Mouse (Mus musculus) intestine, embryonic 16.5 days (tissue): Measurements from ENCODE around the gene Laptm4a. TPM values are rescaled to one million over a fixed set of nuclear protein-coding genes. Genes with fewer than 3 reads are reported as not detected.
A peak's percentile ranks its signal among the peaks of the same experiment; 100 is the strongest.

Experiments used
- ATAC-seq: fragments of 200-750 bp; cut with Nextera tagmentation; 2 replicates; pipeline ENCODE4 v1.8.0; 2017; ENCODE audit warnings: moderate TSS enrichment, moderate library complexity
- H3K27ac ChIP-seq: fragments of 300-500 bp; sonication (generic); 2 replicates; pipeline ENCODE4 v1.5.1; 2014; ENCODE audit warnings: mild to moderate bottlenecking, low read length
- H3K27me3 ChIP-seq: fragments of 300-500 bp; sonication (generic); replicated peaks from 2 replicates; pipeline ENCODE4 v1.6.1; 2014; ENCODE audit warnings: low read length, control low read depth, mixed read lengths; ENCODE audit not compliant: control insufficient read depth, insufficient read depth
- H3K36me3 ChIP-seq: fragments of 300-500 bp; sonication (generic); 2 replicates; pipeline ENCODE4 v1.6.1; 2014; ENCODE audit warnings: low read length, control low read depth; ENCODE audit not compliant: control insufficient read depth, insufficient read depth
- H3K4me1 ChIP-seq: fragments of 300-500 bp; sonication (generic); 2 replicates; pipeline ENCODE4 v1.6.1; 2014; ENCODE audit warnings: low read length, control low read depth, mixed read lengths; ENCODE audit not compliant: control insufficient read depth, insufficient read depth
- H3K4me2 ChIP-seq: fragments of 300-500 bp; sonication (generic); 2 replicates; pipeline ENCODE4 v1.6.1; 2014; ENCODE audit warnings: low read depth, low read length, control low read depth
- H3K4me3 ChIP-seq: fragments of 300-500 bp; sonication (generic); 2 replicates; pipeline ENCODE4 v1.5.1; 2014; ENCODE audit warnings: mild to moderate bottlenecking, low read length
- H3K9ac ChIP-seq: fragments of 300-500 bp; sonication (generic); 2 replicates; pipeline ENCODE4 v1.6.1; 2014; ENCODE audit warnings: low read depth, low read length
- H3K9me3 ChIP-seq: fragments of 300-500 bp; sonication (generic); 2 replicates; pipeline ENCODE4 v1.6.1; 2016; ENCODE audit warnings: low read length, control low read depth; ENCODE audit not compliant: control insufficient read depth
- WGBS: fragments of 180-500 bp; shearing (Covaris S2); extraction: QIAGEN DNeasy Blood & Tissue Kit; methylation state at CpG from one replicate; pipeline ENCODE4 v1.1.7; 2014; 5-methylcytosine and 5-hydroxymethylcytosine counted together
- polyA plus RNA-seq: library from polyadenylated mRNA; unstranded; fragments of >200 nt; fragmentation: Nextera tagmentation; extraction: Ambion mirVana; gene quantifications from 2 replicates; pipeline ENCODE4 v1.2.1, GENCODE M21; 2015

Laptm4a gene
- polyA plus RNA-seq, 1 experiment from 2014 or later, result 257 TPM

DNA sequence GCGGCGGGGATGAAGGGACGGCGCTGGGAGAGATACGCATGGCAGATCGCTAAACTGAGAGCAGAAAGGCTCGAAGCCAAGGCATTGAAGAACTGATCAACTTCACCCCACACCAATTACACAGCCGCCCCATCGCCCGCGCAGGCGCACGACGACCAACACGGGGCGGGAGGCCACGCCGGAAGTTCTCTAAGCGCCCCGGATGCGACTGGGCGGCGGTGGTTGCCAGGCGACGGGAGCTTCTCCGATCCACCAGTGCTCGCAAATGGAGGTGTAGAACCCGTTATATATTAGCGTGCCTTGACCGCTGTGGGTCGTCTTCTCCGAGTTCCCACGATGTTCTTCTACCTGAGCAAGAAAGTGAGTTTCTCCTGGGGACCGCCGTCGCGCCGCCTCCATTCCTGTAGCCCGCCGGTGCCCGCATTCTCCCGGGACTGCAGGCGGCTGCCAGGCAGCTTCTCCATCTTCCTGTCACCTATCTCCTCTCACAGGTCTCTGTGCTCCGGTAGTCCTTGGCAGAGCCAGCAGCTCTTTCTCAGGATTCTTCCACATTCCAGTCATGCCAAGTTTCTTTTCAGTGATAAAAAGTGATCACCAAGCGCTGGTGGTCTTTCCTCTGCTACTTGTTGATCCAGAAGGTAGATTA lies 52.5 kb downstream of the Laptm4a start, which contains the start of gene Wdr35:
Gene Wdr35, plus strand, starts transcription at position 73 of the 646 bp plus-strand sequence.
- peak; percentile 95 for ATAC-seq
- 0 out of 2 replicates have a peak, but pooled peaks cover 9% of the 10 kb centered on the region for H3K4me1 ChIP-seq
- H3K4me3 ChIP-seq, result peak within 1 kb of the TSS; percentile 72
- no peaks in the 10 kb centered on the region for H3K27me3 ChIP-seq
- H3K9ac ChIP-seq, result peak within 1 kb of the TSS; percentile 71
- H3K9me3 ChIP-seq, result peaks cover 3% of the 10 kb centered on the region; the same call in 1 of the 2 replicates
- WGBS, result under 1% methylated on average over 45 of the region's 45 CpGs
- peak within 1 kb of the TSS; percentile 39 for H3K27ac ChIP-seq
- no peaks in the 10 kb centered on the region for H3K36me3 ChIP-seq
- peak within 1 kb of the TSS; percentile 97 for H3K4me2 ChIP-seq

DNA sequence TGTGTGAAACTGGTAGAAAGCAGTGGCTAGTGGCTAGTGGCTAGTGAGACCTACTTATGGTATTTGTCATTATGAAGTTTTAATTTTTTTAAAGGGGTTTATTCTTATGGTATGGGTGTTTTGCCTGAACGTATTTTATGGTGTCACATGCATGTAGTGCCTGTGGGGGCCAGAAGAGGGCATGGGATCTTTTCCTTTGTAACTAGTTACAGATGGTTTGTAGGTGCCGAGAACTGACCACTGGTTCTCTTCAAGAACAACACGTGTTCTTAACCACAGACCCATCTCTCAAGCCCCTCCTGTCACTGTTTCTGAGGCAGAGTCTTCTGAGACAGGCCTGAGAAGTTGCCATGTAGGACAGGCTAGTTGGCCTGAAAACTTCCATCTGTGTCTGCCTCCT lies 53.6 kb downstream of the Laptm4a start:
- Histone ChIP-seq H3K36me3 (no peaks in the 10 kb centered on the region), H3K4me3 (no peak overlapping the region), H3K9ac (no peak overlapping the region), H3K27ac (no peak overlapping the region), H3K4me2 (no peak overlapping the region), H3K9me3 (peaks cover 3% of the 10 kb centered on the region; the same call in 1 of the 2 replicates), H3K27me3 (no peaks in the 10 kb centered on the region), H3K4me1 (0 out of 2 replicates have a peak, but pooled peaks cover 9% of the 10 kb centered on the region)
- 89% methylated on average over 3 of the region's 3 CpGs for WGBS
- ATAC-seq, result no peak

Other genes with a start within 250 kb of the Laptm4a start
- 31.9 and 34.3 TPM in 2 replicates for gene Pum2, start 247.5 kb upstream of the Laptm4a start, polyA plus RNA-seq
- gene Sdc1, start 150.3 kb upstream of the Laptm4a start, polyA plus RNA-seq, result 102 and 109 TPM in 2 replicates
- gene Matn3, start 26.3 kb downstream of the Laptm4a start, polyA plus RNA-seq, result 0.04 and 0.07 TPM in 2 replicates
- 7.8 and 8.2 TPM in 2 replicates for gene Wdr35, start 52.2 kb downstream of the Laptm4a start, polyA plus RNA-seq
- gene Ttc32, start 108.3 kb downstream of the Laptm4a start, polyA plus RNA-seq, result 33.9 and 35.8 TPM in 2 replicates